Mouse (Mus musculus) adrenal gland, postnatal 14 days (tissue): ENCODE data around the gene Mybbp1a. TPM values are rescaled to one million over a fixed set of nuclear protein-coding genes. Genes with fewer than 3 reads are reported as not detected.

Experiments
- total RNA-seq: library from RNA; stranded (reverse); gene quantifications from 2 replicates; pipeline ENCODE4 v1.2.3, GENCODE M21; 2021

The Mybbp1a gene
- total RNA-seq, 1 experiment from 2014 or later, result 85.6 TPM

Other genes with a start within 250 kb of the Mybbp1a start
- gene Gm43951, start 234.5 kb upstream of the Mybbp1a start, total RNA-seq, result 0.78 and 1.4 TPM in 2 replicates
- 8.1 and 9.4 TPM in 2 replicates for gene 4933427D14Rik, start 233.9 kb upstream of the Mybbp1a start, total RNA-seq
- 72.5 and 75.9 TPM in 2 replicates for gene Txndc17, start 233.8 kb upstream of the Mybbp1a start, total RNA-seq
- 12.3 and 13.6 TPM in 2 replicates for gene Med31, start 225.8 kb upstream of the Mybbp1a start, total RNA-seq
- gene Slc13a5, start 174.1 kb upstream of the Mybbp1a start, total RNA-seq, result 0.11 and 0.15 TPM in 2 replicates
- gene Xaf1, start 139.7 kb upstream of the Mybbp1a start, total RNA-seq, result 15.3 and 16.5 TPM in 2 replicates
- not detected in 2 replicates for gene Fbxo39, start 126.9 kb upstream of the Mybbp1a start, total RNA-seq
- not detected in 2 replicates for gene Tekt1, start 78.9 kb upstream of the Mybbp1a start, total RNA-seq
- gene Smtnl2, start 29.6 kb upstream of the Mybbp1a start, total RNA-seq, result 4.1 and 5.4 TPM in 2 replicates
- 1.7 and 2.8 TPM in 2 replicates for gene Ggt6, start 5.8 kb upstream of the Mybbp1a start, total RNA-seq
- gene Spns2, start 48.5 kb downstream of the Mybbp1a start, total RNA-seq, result 6.9 and 13.1 TPM in 2 replicates
- gene Spns3, start 109.2 kb downstream of the Mybbp1a start, total RNA-seq, result 0.15 and 0.49 TPM in 2 replicates
- gene Ube2g1, start 165.9 kb downstream of the Mybbp1a start, total RNA-seq, result 44.8 and 46.8 TPM in 2 replicates
- 35.6 and 38.9 TPM in 2 replicates for gene Ankfy1, start 248.7 kb downstream of the Mybbp1a start, total RNA-seq